Mouse (Mus musculus) mature B cell (primary cell): ENCODE measurements around the gene Cgnl1.
"Not testable (repeated sequence)": the region's sequence is repeated elsewhere in the genome, so short reads cannot be mapped to it uniquely, and the experiment has no call there.

Source experiments
- in situ Hi-C: fragments of 300-500 bp; cut with MboI; formaldehyde crosslinking; loops from 2 replicates; pipeline ENCODE4 v1.14.3; 2019

Gene Cgnl1

GRCm38 (mm10) chr9:71623871-71624569, 147.4 kb downstream of the Cgnl1 start:
- in situ Hi-C loops: no loop called here

- in situ Hi-C loops: no loop called here
These were observed 148.8 kb downstream of the Cgnl1 start for GRCm38 (mm10) chr9:71622593-71622992.

- in situ Hi-C loops: no loop called here
These were observed 149.4 kb downstream of the Cgnl1 start for GRCm38 (mm10) chr9:71621968-71622367.

- in situ Hi-C loops: not testable (repeated sequence)
These were observed 151.3 kb downstream of the Cgnl1 start for GRCm38 (mm10) chr9:71620116-71620515.

- in situ Hi-C loops: loop anchor here (5.0 kb wide), 1 partner anchor 75 kb away; no protein-coding TSS in a partner anchor
These were observed 154.0 kb downstream of the Cgnl1 start for GRCm38 (mm10) chr9:71617363-71617762.

GRCm38 (mm10) chr9:71616185-71616584, 155.2 kb downstream of the Cgnl1 start:
- in situ Hi-C loops: loop anchor here (5.0 kb wide), 1 partner anchor 74 kb away; no protein-coding TSS in a partner anchor

- in situ Hi-C loops: loop anchor here (5.0 kb wide), 1 partner anchor 72 kb away; no protein-coding TSS in a partner anchor
These were observed 156.8 kb downstream of the Cgnl1 start for GRCm38 (mm10) chr9:71614643-71615042.

- in situ Hi-C loops: no loop called here
These were observed 158.4 kb downstream of the Cgnl1 start for GRCm38 (mm10) chr9:71612981-71613380.

- in situ Hi-C loops: no loop called here
These were observed 159.5 kb downstream of the Cgnl1 start for GRCm38 (mm10) chr9:71611876-71612275.

- in situ Hi-C loops: no loop called here
These were observed 162.4 kb downstream of the Cgnl1 start for GRCm38 (mm10) chr9:71609010-71609409.

GRCm38 (mm10) chr9:71606296-71607057, 164.9 kb downstream of the Cgnl1 start:
- in situ Hi-C loops: no loop called here

GRCm38 (mm10) chr9:71604914-71605635, 166.3 kb downstream of the Cgnl1 start:
- in situ Hi-C loops: no loop called here

- in situ Hi-C loops: no loop called here
These were observed 171.5 kb downstream of the Cgnl1 start for GRCm38 (mm10) chr9:71599861-71600260.

GRCm38 (mm10) chr9:71596888-71597287, 174.5 kb downstream of the Cgnl1 start:
- in situ Hi-C loops: no loop called here

- in situ Hi-C loops: no loop called here
These were observed 178.7 kb downstream of the Cgnl1 start for GRCm38 (mm10) chr9:71592577-71593285.

GRCm38 (mm10) chr9:71591938-71592548, 179.4 kb downstream of the Cgnl1 start, which contains the start of gene Myzap:
TSS of gene Myzap (minus strand) at chr9:71592360.
- in situ Hi-C loops: no loop called here

GRCm38 (mm10) chr9:71591106-71591505, 180.3 kb downstream of the Cgnl1 start:
- in situ Hi-C loops: no loop called here

GRCm38 (mm10) chr9:71589771-71590170, 181.6 kb downstream of the Cgnl1 start:
- in situ Hi-C loops: no loop called here

- in situ Hi-C loops: no loop called here
These were observed 182.3 kb downstream of the Cgnl1 start for GRCm38 (mm10) chr9:71588930-71589592.

GRCm38 (mm10) chr9:71586408-71586807, 185.0 kb downstream of the Cgnl1 start:
- in situ Hi-C loops: no loop called here

- in situ Hi-C loops: no loop called here
These were observed 188.6 kb downstream of the Cgnl1 start for GRCm38 (mm10) chr9:71582771-71583170.
